Mouse (Mus musculus) gastrocnemius, postnatal 4 days (tissue): ENCODE data around the gene Ppp4r2. TPM values are rescaled to one million over a fixed set of nuclear protein-coding genes. Genes with fewer than 3 reads are reported as not detected.
A peak's percentile ranks its signal among the peaks of the same experiment; 100 is the strongest.
"Not testable (repeated sequence)": the region's sequence is repeated elsewhere in the genome, so short reads cannot be mapped to it uniquely, and the experiment has no call there.

Experiments
- DNase-seq, 2 experiments: peaks; one replicate each; pipeline ENCODE4 v3.0.0; 2021 to 2022; ENCODE audit warnings: low spot score in 2 of 2, mixed read lengths in 2 of 2
- total RNA-seq, 2 experiments: library from RNA; stranded (reverse); gene quantifications; 2 replicates each; pipeline ENCODE4 v1.2.3; 2021

Ppp4r2 gene
- total RNA-seq, 2 experiments from 2014 or later, result 71.7 to 79.0 TPM

DNA sequence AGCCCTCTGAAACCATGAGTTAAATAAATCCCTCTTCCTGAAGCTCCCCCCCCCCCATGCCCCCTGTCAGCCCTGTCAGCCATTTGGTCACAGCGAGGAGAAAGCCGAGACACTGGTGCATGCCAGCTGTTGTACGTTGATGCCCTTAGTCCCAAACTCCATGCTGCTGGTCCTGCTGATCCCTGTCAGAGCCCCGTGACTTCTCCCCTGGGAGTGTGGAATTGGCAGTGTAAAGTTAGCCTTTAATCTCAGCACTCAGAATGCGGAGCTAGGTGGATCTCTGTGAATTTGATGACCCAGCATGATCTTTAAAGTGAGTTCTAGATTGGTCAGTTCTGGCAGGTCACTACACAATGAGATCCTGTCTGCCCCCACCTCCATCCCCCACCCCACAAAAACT, 3.7 kb upstream of the Ppp4r2 start:
- DNase-seq, result no peak

DNA sequence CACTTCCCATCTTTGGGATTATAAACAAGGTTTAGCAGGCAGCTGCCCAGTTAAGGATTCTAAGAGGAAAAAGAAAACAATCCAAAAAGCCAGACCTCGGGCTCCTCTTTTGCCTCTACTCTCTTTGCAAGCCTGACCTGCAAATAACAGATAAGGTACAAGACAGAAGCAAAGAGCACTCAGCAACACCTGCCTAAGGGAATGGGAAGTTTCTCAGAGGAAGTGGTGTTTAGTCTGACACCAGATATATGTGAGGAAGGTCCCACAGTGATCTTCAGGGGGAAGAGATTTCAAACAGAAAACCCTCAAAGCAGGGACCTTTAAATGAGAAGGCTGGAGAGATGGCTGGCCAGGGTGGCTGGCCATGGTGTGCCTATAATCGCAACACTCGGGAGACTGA, 2.2 kb upstream of the Ppp4r2 start:
- DNase-seq, result no peak

DNA sequence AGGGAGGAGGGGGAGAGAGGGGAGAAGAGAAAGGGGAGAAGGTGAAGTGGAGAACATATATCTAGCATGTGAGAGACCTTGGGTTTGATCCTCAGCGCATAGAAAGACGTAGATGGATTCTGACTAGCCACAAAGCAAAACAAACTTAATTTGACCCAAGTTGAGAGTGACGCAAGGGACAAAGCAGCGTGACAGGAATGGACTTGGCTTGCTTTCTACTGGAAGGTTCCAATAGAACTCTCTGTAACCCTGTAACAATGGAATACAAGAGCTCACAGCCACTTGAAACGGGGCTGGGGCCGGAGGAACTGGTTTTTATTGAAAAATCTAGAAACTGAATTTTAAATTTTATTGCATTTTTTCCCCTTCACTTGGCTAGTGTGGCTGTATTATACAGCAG, 1.7 kb upstream of the Ppp4r2 start:
- no peak for DNase-seq

DNA sequence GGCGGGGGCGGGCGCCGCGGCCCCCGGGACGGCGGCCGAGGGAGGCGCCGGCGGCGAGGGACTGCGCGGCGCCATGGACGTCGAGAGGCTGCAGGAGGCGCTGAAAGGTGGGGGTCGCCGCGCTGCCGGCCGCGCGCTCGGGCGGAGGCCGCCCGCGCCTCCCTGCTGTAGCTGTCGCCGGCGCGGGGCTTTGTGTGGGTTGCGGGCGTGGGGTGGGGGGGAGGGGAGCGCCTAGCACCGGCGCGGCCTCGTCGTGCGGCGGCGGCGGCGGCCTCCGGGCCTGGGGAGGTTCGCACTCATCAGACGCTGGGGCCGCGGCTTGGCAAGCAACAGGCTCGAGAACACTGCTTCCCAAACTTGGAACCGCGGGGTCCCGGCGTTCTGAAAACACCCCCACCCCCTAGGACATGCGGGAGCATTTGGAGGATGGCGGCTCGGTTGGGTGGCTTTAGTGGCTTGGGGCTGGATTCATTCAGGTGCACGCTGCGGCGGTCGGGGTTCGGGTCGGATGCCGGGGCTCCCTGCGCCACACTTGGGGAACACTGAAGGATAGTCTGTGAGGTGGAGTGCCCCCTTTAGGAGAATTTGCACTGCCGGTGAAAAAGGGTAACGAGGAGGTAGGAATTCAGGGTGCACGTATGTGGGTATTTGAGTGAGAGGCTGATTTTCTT, 524 bp downstream of the Ppp4r2 start:
- peak; percentile 40 to 56 for DNase-seq

DNA sequence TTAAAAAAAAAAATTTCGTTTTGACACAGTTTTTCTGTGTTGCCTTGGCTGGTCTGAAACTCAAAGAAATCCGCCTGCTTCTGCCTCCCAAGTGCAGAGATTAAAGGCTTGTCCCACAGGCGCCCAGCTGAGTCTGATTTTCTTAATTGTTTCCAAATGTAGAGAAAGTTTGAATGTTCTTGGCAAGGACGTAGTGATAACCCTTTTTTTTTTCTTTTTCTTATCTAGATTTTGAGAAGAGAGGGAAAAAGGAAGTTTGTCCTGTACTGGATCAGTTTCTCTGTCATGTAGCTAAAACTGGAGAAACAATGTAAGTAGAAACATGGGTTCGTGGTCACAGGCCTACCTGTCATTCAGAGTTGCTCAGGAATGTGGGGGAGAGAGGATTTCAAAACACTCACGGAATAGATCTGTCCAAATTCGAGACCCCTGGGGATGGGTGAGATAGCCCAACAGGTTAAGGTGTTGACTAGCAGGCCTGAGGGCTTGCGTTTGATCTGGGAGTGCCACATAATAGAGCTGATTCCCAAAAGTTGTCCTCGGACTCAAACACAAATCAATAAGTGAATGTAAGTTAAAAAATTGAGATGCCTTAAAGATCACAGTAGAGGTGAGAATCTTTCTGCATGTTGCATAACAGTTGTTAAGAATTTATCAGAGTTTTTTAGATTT, 1.2 kb downstream of the Ppp4r2 start:
- no peak for DNase-seq

DNA sequence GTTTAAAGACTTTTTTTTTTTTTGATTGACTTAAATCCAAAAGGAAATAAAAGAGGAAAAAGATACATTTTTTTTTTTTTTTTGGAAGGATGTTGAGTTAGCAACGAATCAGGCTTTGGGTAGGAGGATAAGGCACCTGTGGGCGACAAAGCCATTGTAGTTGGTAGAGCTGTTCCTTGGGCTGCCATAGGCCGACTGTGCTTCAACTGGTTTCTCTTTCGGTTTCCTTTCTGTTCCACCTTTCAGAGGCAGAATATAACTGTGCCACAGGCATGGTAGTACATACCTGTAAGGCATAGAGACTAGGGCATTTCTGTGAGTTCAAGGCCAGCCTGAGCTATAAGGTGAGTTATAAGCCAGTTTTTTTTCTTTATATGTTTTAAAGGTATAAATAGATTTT, 11.6 kb downstream of the Ppp4r2 start:
- no peak for DNase-seq

DNA sequence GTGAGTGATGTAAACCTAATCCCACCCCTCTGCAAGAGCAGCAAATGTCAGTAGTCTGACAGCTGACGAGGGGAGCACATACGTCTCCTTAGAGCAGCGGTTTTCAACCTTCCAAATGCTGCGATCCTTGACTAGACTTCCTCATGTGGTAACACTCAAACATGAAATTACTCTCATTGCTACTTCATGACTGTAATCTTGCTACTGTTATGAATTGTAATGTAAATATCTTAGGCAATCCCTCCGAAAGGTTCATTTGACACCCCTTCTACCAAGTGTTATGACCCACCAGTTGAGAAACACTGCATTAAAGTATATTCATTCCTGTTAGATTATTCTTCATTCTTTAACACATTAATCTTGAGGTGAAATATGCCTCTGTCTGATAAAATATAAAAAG, 13.8 kb downstream of the Ppp4r2 start:
- no peak for DNase-seq

DNA sequence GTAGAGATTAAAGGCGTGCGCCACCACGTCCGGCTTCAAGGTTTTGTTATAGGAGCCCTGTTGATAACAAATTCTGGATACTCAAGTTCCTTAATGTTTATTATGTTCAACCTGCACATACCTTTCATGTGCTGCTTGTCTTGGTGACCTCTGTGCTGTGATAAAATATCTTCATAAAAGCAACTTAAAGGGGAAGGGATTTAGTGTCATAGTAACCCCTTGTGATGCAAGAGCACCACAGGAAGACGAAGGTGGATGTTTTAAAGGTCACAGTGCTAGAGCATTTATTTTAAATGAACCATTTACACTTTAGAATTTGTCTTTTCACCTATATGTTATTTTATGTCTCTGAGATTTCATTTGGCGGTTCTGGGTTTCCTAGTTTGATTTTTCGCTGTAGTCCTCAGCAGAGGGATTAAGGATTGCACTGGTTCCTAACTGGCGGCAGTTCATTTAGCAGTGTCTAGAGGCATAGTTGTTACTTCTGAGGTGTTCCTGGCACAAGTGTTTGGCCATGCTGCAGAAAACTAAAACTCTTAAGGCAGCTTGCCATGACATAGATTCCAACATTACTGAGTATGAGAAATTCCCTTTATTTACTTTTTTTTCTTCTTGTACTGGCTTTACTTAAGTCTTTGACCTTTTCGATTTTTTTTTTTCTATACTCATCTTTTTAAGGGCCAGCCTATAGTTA, 15.4 kb downstream of the Ppp4r2 start:
- no peak for DNase-seq

DNA sequence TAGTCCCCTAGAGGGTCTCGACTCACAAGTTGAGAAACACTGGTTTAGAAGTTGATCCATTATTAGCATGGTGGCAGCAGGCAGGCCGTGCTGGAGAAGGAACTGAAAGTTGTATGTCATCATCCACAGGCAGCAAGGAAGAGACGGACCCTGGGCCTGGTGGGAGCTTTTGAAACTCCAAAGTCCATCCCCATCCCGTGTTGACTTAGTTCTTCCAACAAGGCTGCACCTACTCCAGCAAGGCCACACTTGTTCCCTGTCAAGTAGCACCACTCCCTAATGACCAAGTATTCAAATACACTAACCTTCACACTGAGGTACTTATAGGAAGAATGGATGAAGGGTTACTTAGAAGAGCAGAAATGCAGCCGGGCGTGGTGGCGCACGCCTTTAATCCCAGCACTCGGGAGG, 17.3 kb downstream of the Ppp4r2 start:
- DNase-seq, result no peak

DNA sequence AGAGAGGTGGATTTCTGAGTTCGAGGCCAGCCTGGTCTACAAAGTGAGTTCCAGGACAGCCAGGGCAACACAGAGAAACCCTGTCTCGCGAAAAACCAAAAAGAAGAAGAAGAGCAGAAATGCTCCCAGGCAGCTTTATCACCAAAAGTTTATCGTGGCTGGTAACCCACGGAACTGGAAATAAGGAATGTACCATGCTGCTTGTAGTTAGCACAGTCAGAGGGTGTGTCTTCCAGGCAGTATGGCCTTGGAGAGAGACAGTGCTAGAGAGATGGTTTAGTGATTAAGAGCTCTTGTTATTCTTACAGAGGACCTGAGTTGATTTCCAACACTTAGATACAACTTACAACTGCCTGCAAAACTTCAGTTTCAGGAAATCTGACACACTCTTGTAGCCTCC, 17.7 kb downstream of the Ppp4r2 start:
- no peak for DNase-seq

DNA sequence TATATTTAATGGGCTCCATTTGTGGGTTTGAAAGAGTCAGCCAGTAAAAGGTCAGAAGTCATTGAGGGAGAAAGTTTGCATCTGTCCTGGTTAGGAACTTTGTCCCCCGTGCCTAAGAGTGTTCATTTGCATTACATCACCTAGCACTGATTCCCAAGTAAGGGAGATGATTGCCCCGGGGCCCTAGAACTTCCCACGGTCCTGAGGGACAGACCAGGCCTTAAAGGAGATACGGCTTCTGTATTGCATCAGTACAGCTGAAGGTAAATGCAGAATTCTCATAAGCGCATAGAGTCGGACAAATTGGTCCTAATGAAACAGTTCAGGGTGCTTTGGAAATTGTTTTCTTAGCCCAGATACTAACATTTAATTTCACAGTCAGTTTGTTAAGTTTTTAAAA, 31.9 kb downstream of the Ppp4r2 start:
- no peak for DNase-seq

DNA sequence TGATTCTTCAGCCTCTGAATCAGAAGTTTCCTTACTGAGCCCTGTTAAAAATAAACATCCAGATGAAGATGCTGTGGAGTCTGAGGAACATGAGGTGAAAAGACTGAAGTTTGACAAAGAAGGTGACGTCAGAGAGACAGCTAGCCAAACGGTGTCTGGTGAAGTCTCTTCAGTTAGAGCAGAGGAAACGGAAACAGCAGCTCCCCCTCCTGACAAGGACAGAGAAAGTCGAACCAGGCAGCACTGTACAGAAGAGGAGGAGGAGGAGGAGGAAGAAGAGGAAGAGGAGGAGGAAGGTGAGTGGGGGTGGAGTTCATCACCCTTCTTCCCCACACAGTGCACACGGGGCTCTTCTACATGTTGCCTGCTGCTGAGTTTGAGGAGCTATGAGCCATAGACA, 32.4 kb downstream of the Ppp4r2 start:
- not testable (repeated sequence) for DNase-seq

DNA sequence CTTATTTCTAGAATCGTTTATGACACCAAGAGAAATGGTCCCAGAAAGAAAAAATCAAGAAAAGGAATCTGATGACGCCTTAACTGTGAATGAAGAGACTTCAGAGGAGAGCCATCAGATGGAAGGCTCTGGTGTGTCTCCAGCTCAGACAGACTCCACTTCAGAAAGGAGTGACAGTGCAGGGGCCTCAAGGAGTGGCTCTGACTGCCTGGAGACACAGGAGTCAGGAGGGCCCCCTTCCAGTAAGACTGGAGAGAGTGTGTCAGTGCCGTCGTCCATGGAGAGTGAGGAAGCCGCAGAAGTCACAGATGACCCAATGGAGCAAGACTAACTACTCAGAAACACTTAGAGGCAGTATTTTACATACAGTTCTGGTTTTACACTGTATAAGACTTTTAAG, 32.8 kb downstream of the Ppp4r2 start:
- DNase-seq, result not testable (repeated sequence)

DNA sequence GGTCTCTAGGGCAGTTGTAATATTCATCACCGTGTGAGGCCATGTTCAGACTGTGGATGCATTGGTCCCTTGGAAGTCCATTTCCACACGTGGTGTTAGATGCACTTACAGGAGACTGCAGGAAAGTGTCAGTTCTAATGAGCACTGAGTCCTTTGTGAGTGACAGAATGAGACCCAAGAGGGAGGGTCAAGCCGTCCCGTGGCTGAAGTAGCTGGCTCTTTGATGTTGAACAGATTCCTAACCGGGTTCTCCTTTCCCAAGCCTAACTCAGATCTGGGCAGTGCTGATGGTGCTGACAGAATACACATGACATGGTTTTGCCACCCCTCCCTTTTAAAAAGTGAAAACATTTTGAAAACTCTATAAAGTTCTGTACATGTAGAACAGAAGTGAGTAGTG, 35.4 kb downstream of the Ppp4r2 start:
- DNase-seq, result no peak

DNA sequence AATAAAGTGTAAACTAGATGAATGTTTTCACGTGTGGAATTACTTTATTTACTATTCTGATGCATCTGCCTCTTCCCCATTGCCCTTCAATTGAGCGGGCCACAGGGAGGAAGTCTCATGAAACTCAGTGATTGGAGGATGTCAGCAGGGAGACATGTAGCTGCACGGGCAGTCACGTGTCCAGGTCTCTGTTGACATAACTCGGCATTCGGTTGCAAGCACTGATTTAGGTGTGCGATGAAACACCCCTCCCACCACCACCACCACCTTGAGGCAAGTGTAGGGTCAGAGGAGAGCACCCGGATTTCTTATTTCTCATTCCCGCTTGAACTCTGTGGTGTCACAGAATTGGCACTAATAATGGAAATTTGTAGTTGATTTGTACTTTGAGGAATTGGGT, 36.5 kb downstream of the Ppp4r2 start:
- DNase-seq, result no peak

DNA sequence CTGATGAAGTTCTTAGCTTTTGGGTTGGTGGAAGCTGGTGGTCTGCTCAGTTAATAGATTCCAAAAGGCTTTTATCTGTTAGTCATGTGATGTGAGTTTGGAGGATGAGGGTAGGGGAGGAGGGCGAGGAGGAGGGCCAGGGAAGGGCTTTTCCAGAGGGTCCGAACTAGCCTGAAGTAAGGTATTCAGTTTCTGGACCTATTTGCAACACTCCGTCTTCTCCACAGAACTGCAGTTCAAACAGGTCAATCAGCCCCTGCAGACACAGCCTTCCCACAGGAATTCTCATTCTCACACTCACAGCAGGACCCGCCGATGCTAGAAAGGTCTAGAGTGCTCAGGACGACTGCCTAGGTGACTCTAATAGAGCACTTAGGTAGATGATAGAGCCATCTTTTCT, 39.8 kb downstream of the Ppp4r2 start:
- no peak for DNase-seq

DNA sequence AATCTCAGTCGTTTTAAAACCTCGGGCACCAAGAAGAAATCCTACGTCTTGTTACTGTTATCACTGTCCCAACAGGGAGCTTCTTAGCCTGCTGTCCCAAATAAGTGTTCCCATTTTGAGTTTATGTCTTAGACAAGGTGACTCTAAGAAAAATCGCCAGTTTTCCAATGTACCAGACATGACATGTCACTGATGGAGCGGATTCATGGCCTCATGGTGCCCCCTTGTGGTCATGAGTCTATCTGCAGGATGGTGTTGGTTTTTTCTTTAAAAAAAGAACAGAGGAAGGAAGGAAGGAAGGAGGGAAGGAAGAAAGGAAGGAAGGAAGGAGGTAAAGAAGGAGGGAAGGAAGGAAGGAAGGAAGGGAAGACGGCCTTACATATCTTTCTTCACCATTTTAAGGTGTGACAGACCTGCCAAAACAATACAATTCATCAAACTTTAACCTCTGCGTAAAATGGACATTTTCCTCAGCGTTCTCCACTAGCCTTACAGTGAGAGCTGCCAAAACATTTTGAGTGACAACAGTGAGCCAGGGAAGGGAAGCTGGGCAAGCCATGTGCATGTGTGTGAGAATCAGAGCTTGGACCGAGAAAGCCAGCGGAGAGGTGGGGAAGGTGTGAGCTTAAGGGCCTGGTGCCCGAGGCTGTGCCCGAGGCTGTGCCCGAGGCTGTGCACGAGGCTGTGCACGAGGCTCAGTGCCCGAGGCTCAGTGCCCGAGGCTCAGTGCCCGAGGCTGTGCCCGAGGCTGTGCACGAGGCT, 42.6 kb downstream of the Ppp4r2 start:
- peak in 1 of 2 experiments; percentile 67 for DNase-seq

DNA sequence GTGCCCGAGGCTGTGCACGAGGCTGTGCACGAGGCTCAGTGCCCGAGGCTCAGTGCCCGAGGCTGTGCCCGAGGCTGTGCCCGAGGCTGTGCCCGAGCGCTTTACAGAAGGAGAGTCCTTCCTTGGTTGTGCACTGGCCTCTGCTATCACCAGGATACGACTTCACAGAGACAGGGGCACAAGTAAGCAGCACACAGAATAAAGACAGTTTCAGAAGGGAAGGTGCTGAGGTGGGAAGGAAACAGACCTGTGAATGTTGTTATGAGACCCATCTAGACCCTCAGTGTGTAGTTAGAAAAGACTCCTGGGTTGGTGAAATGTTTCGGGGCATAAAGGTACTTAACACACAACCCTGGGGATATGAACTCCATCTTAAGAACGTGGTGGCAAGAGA, 43.2 kb downstream of the Ppp4r2 start:
- DNase-seq, result no peak

DNA sequence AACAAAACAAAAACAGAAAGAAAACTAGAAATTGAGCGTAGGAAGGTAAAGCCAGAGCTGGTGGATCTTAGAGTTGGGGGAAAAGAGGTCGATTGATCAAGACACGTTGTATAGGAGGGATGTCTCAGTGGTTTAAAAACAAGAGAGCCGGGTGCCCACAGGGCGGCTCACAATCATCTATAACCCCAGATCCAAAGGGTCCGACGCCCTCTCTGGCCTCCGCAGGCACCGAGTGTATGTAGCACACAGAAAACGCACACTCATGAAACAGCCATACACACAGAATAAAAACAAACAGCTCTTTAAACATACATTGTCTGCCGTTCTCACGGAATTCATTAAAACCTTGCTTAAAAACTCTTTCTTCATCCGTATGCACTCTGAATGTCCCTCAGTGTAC, 45.1 kb downstream of the Ppp4r2 start:
- no peak for DNase-seq

DNA sequence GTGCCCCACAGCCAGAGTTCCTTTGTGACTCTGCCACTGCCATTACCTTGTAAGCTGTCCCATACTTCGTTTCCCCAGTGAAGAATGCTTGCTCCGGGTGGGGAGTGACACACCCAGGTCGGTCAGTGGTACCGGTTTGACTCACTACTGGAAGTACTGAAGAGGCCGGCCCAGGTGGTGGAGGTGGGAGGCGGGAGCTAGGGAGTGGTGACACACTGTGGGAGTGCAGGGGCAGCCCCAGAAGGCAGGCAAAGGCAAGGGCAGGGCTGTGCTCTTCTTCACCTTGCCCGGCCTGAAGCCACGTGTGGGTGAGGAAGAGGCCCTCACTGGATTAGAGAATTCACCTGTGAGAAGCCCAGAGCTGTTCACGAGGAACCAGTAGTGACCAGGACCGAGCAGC, 46.2 kb downstream of the Ppp4r2 start:
- DNase-seq, result no peak

DNA sequence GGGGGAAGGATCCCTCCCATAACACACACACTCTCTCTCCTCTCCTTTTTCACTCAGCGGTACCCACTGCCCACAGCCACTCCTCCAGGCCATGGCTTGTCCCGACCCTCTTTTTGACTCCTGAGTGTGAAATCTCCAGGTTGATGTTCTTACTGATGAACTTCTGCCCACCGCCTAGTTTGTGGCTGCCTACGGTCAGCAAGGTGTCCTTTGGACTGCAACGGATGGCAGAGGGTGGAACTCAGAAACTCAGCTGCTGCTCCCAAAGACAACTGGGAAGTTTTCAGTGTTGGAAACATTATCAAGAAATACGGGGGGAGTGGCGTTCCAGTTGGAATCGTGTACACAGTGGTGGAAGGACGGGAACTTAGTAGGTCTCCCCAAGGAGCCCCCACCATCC, 48.2 kb downstream of the Ppp4r2 start:
- no peak for DNase-seq
